Mouse (Mus musculus) thymus, postnatal 10 days (tissue): ENCODE results near the gene Rhno1.

Experiments
- DNase-seq, 2 experiments: peaks; one replicate each; pipeline ENCODE4 v3.0.0; 2021; ENCODE audit warnings: low spot score in 2 of 2

The Rhno1 gene

GRCm38 (mm10) chr6:128363007-128363825 is 505 bp upstream of the Rhno1 start:
- DNase-seq = no peak

- no peak for DNase-seq
Observed at GRCm38 (mm10) chr6:128361901-128362300, 810 bp downstream of the Rhno1 start.

GRCm38 (mm10) chr6:128358999-128359398 is 3.7 kb downstream of the Rhno1 start:
- peak; percentile 48 to 71 for DNase-seq

GRCm38 (mm10) chr6:128355726-128356416 is 6.8 kb downstream of the Rhno1 start, which contains the start of gene Tulp3:
Gene Tulp3 (minus strand): TSS chr6:128355851.
- DNase-seq = peak; percentile 83

GRCm38 (mm10) chr6:128355201-128355681 is 7.5 kb downstream of the Rhno1 start:
- DNase-seq = peak in 1 of 2 experiments; percentile 16

- no peak for DNase-seq
Observed at GRCm38 (mm10) chr6:128354140-128354539, 8.6 kb downstream of the Rhno1 start.

- no peak for DNase-seq
Observed at GRCm38 (mm10) chr6:128349711-128350110, 13.0 kb downstream of the Rhno1 start.

GRCm38 (mm10) chr6:128346782-128347181 is 15.9 kb downstream of the Rhno1 start:
- no peak for DNase-seq

- no peak for DNase-seq
Observed at GRCm38 (mm10) chr6:128345623-128346022, 17.1 kb downstream of the Rhno1 start.

GRCm38 (mm10) chr6:128341956-128342723 is 20.6 kb downstream of the Rhno1 start:
- no peak for DNase-seq

- no peak for DNase-seq
Observed at GRCm38 (mm10) chr6:128338876-128339275, 23.8 kb downstream of the Rhno1 start.

- DNase-seq = no peak
Observed at GRCm38 (mm10) chr6:128337467-128337866, 25.2 kb downstream of the Rhno1 start.

- peak; percentile 42 to 68 for DNase-seq
Observed at GRCm38 (mm10) chr6:128334397-128335124, 28.1 kb downstream of the Rhno1 start.

GRCm38 (mm10) chr6:128318317-128318716 is 44.4 kb downstream of the Rhno1 start:
- DNase-seq = peak in 1 of 2 experiments; percentile 31

- no peak for DNase-seq
Observed at GRCm38 (mm10) chr6:128315597-128315996, 47.1 kb downstream of the Rhno1 start.

- no peak for DNase-seq
Observed at GRCm38 (mm10) chr6:128314796-128315195, 47.9 kb downstream of the Rhno1 start.

- DNase-seq = peak; percentile 16 to 55
Observed at GRCm38 (mm10) chr6:128308311-128308710, 54.4 kb downstream of the Rhno1 start.
